Mouse (Mus musculus) CH12.LX (cell line): ENCODE results near the gene Krtap26-1. TPM values are rescaled to one million over a fixed set of nuclear protein-coding genes. Genes with fewer than 3 reads are reported as not detected.

Source experiments
- DNase-seq: peaks from one replicate; pipeline ENCODE4 v3.0.0-alpha.2; 2013; ENCODE audit errors: extremely low read depth
- H3K27ac ChIP-seq: 2 replicates; pipeline ENCODE4 v1.5.1; 2012; ENCODE audit warnings: low read depth, mild to moderate bottlenecking, control low read depth, moderate library complexity; ENCODE audit not compliant: insufficient read depth
- H3K27me3 ChIP-seq: replicated peaks from 2 replicates; pipeline ENCODE3; 2012; ENCODE audit warnings: inconsistent platforms
- H3K36me3 ChIP-seq, 2 experiments: replicated peaks in 1 of 2; 2 replicates each; pipeline versions ENCODE3 to v1.6.1; 2012; ENCODE audit warnings: inconsistent platforms in 1 of 2, low read length in 1 of 2, mild to moderate bottlenecking in 1 of 2, mixed read lengths in 1 of 2, moderate library complexity in 1 of 2; ENCODE audit not compliant: control insufficient read depth in 1 of 2, insufficient read depth in 1 of 2
- H3K4me1 ChIP-seq, 2 experiments: 2 replicates each; pipeline ENCODE4 v1.6.1; 2012; ENCODE audit warnings: inconsistent platforms in 1 of 2, moderate library complexity in 1 of 2; ENCODE audit not compliant: insufficient read depth in 2 of 2, control insufficient read depth in 1 of 2
- H3K4me2 ChIP-seq: 2 replicates; pipeline ENCODE4 v1.6.1; 2012; ENCODE audit warnings: low read depth, mild to moderate bottlenecking, control low read depth; ENCODE audit not compliant: poor library complexity, insufficient read depth, severe bottlenecking
- H3K4me3 ChIP-seq, 3 experiments: fragments of 150-350 bp in 1 of 3; sonication (generic) in 1 of 3; replicated peaks in 1 of 3; 2 replicates each; pipeline versions ENCODE3 to v1.5.1; 2011 to 2012; ENCODE audit warnings: low read depth in 2 of 3, low read length in 2 of 3, mild to moderate bottlenecking in 2 of 3, moderate library complexity in 2 of 3, control low read depth in 1 of 3, improper control_type of control experiment in 1 of 3, inconsistent platforms in 1 of 3, mixed read lengths in 1 of 3; ENCODE audit not compliant: poor library complexity in 1 of 3
- H3K79me2 ChIP-seq: replicated peaks from 2 replicates; pipeline ENCODE4 v1.6.1; 2012; ENCODE audit warnings: mild to moderate bottlenecking, moderate library complexity; ENCODE audit not compliant: control insufficient read depth, poor library complexity, insufficient read depth, severe bottlenecking; ENCODE audit errors: extremely low read depth
- H3K9ac ChIP-seq: 2 replicates; pipeline ENCODE4 v1.6.1; 2012; ENCODE audit warnings: low read depth, mild to moderate bottlenecking, control low read depth, moderate library complexity; ENCODE audit not compliant: insufficient read depth
- H3K9me3 ChIP-seq: replicated peaks from 2 replicates; pipeline ENCODE3; 2012; ENCODE audit warnings: low read length, inconsistent platforms, mixed read lengths
- CHD1 ChIP-seq: IDR thresholded peaks from 2 replicates; pipeline ENCODE4 v1.6.1; 2012; ENCODE audit warnings: low read depth, low read length, improper control_type of control experiment, inconsistent platforms
- CTCF ChIP-seq, 2 experiments: IDR thresholded peaks in 1 of 2; conservative IDR thresholded peaks in 1 of 2; 2 replicates each; pipeline ENCODE4 v1.5.1; 2011 to 2012; ENCODE audit warnings: low read depth in 2 of 2, low read length in 2 of 2, improper control_type of control experiment in 1 of 2, inconsistent platforms in 1 of 2, mild to moderate bottlenecking in 1 of 2, moderate library complexity in 1 of 2
- E2F4 ChIP-seq: IDR thresholded peaks from 2 replicates; pipeline ENCODE4 v1.6.1; 2011; ENCODE audit warnings: low read depth, low read length, improper control_type of control experiment; ENCODE audit not compliant: insufficient replicate concordance
- ELF1 ChIP-seq: IDR thresholded peaks from 2 replicates; pipeline ENCODE4 v1.6.1; 2014; ENCODE audit warnings: low read depth, mild to moderate bottlenecking, inconsistent platforms, low read length, improper control_type of control experiment
- HCFC1 ChIP-seq: IDR thresholded peaks from 2 replicates; pipeline ENCODE4 v1.6.1; 2012; ENCODE audit warnings: low read depth, mild to moderate bottlenecking, inconsistent platforms, low read length, improper control_type of control experiment
- MAFK ChIP-seq: IDR thresholded peaks from 2 replicates; pipeline ENCODE4 v1.6.1; 2011; ENCODE audit warnings: low read length, improper control_type of control experiment; ENCODE audit not compliant: insufficient replicate concordance
- MAX ChIP-seq: IDR thresholded peaks from 2 replicates; pipeline ENCODE4 v1.6.1; 2011; ENCODE audit warnings: low read length, improper control_type of control experiment
- MAZ ChIP-seq: IDR thresholded peaks from 2 replicates; pipeline ENCODE4 v1.6.1; 2012; ENCODE audit warnings: low read depth, mild to moderate bottlenecking, inconsistent platforms, low read length, improper control_type of control experiment, moderate library complexity
- MEF2A ChIP-seq: IDR thresholded peaks from 2 replicates; pipeline ENCODE4 v1.6.1; 2014; ENCODE audit warnings: low read depth, mild to moderate bottlenecking, inconsistent platforms, low read length, improper control_type of control experiment, borderline replicate concordance
- POLR2A ChIP-seq: IDR thresholded peaks from 2 replicates; pipeline ENCODE4 v1.6.1; 2011; ENCODE audit warnings: low read depth, mild to moderate bottlenecking, improper control_type of control experiment, low read length
- POLR2AphosphoS2 ChIP-seq: IDR thresholded peaks from 2 replicates; pipeline ENCODE4 v1.6.1; 2011; ENCODE audit warnings: low read depth, low read length, improper control_type of control experiment
- SIN3A ChIP-seq: IDR thresholded peaks from 2 replicates; pipeline ENCODE4 v1.6.1; 2012; ENCODE audit warnings: low read length, improper control_type of control experiment, inconsistent platforms
- TCF12 ChIP-seq: IDR thresholded peaks from 2 replicates; pipeline ENCODE4 v1.6.1; 2014; ENCODE audit warnings: low read depth, mild to moderate bottlenecking, inconsistent platforms, low read length, improper control_type of control experiment
- USF1 ChIP-seq: IDR thresholded peaks from 2 replicates; pipeline ENCODE4 v1.6.1; 2014; ENCODE audit warnings: low read depth, mild to moderate bottlenecking, inconsistent platforms, low read length, improper control_type of control experiment
- ZC3H11A ChIP-seq: IDR thresholded peaks from 2 replicates; pipeline ENCODE4 v1.6.1; 2012; ENCODE audit warnings: low read depth, mild to moderate bottlenecking, inconsistent platforms, low read length, improper control_type of control experiment
- dilution Hi-C: fragments of 300-500 bp; cut with MboI; formaldehyde crosslinking; loops from 2 replicates; pipeline ENCODE4 v1.14.3; 2020; ENCODE audit warnings: low sequenced_read_pairs; ENCODE audit not compliant: extremely low pct_unique_long_range_greater_than_20kb, extremely low pct_ligation_motif_present
- in situ Hi-C: fragments of 300-500 bp; cut with MboI; formaldehyde crosslinking; loops from 3 replicates; pipeline ENCODE4 v1.14.3; 2019; ENCODE audit warnings: low sequenced_read_pairs, low pct_ligation_motif_present, low pct_unique_long_range_greater_than_20kb, mixed read lengths
- polyA plus RNA-seq: library from polyadenylated mRNA; unstranded; fragments of >175 nt; gene quantifications from 2 replicates; pipeline ENCODE4 v1.2.1, GENCODE M21; 2012; ENCODE audit warnings: low read depth; ENCODE audit not compliant: insufficient read length
- total RNA-seq, 2 experiments: library from RNA; depleted of rRNA; stranded (reverse); fragments of 300-350 nt in 1 of 2; fragments of >200 nt in 1 of 2; gene quantifications; 2 replicates each; pipeline ENCODE4 v1.2.3; 2012 to 2014

Gene Krtap26-1
- total and polyA plus RNA-seq, 3 experiments, result not detected

DNA sequence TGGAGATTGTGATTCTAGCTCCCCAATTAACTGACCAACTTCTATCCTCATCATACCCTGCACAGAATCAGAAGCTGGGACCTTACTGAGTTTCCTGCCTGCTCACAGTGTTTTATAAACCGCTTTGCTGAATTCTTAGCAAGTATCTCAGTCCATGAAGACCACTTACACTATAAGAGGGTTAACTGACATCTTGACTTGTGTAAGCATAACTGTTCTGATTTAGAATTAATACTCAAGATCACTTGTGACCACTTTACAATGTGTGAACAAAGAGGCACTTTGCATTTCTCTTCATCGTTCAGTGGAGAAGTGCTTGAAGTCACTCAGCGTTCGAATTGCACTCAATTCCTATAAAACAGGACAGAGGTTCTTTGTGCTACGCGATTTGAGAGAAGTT, 43.0 kb downstream of the Krtap26-1 start:
- H3K4me1 ChIP-seq, result no peaks in the 10 kb centered on the region
- dilution Hi-C loops, result no loop called here
- no peak overlapping the region for H3K27ac ChIP-seq
- H3K4me2 ChIP-seq, result no peak overlapping the region
- H3K9me3 ChIP-seq, result peaks cover 61% of the 10 kb centered on the region
- H3K27me3 ChIP-seq, result no peaks in the 10 kb centered on the region
- no peak for TF ChIP-seq MAZ
- no peak for TF ChIP-seq E2F4
- TF ChIP-seq SIN3A, result no peak
- TF ChIP-seq, all 38 proteins: peak for 0
- in situ Hi-C loops, result no loop called here
- H3K4me3 ChIP-seq, result no peak overlapping the region
- no peak overlapping the region for H3K9ac ChIP-seq
- H3K79me2 ChIP-seq, result no peaks in the 10 kb centered on the region
- no peak for DNase-seq
- no peaks in the 10 kb centered on the region for H3K36me3 ChIP-seq

DNA sequence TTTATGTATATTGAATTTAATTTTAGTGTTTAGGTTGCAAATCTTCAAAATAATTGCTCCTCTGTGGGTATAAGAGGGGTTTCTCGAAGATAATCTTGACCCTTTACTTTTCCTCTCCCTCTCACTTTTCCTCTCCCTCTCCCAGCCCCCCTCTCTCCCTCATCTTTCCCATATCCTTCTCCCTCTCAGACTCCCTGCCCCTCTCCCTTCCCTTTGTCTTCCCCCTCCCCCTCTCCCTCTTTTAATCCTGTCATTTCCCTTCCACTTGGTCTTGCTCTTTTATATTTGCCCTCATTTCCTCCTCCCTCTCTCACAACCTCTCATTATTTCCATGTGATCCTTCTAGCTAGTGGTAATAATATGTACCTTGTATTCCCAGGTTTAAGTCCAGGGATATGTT, 45.1 kb downstream of the Krtap26-1 start:
- Histone ChIP-seq H3K27me3 (no peaks in the 10 kb centered on the region), H3K79me2 (no peaks in the 10 kb centered on the region), H3K4me2 (no peak overlapping the region), H3K4me3 (no peak overlapping the region), H3K9ac (no peak overlapping the region), H3K36me3 (no peaks in the 10 kb centered on the region), H3K9me3 (peaks cover 54% of the 10 kb centered on the region), H3K27ac (no peak overlapping the region), H3K4me1 (no peaks in the 10 kb centered on the region)
- in situ Hi-C loops (no loop called here), dilution Hi-C loops (no loop called here)
- DNase-seq, result no peak
- TF ChIP-seq TCF12 (no peak), ZC3H11A (no peak), HCFC1 (no peak), POLR2A (no peak), POLR2AphosphoS2 (no peak), CHD1 (no peak)

DNA sequence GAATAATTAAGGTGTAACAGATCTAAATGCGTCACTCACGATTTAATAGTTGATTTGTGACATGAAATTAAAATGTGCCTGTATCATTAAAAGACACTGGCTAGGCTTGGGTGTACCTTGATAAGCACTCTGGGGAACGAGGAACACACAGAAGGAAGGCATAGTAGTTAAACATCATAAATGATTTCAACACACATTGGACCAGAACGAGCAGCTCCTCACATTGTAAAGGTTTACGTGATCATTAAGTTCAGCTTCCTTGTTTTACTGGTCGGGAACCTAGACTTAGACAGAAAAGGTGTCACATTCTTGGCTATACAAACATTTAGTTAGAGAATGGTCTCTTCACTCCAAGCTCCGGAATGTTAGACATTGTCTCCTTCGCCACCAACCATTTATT, 47.3 kb downstream of the Krtap26-1 start:
- H3K36me3 ChIP-seq, result no peaks in the 10 kb centered on the region
- peaks cover 60% of the 10 kb centered on the region for H3K9me3 ChIP-seq
- DNase-seq, result no peak
- no peak overlapping the region for H3K4me2 ChIP-seq
- in situ Hi-C loops (no loop called here), dilution Hi-C loops (no loop called here)
- no peak overlapping the region for H3K4me3 ChIP-seq
- H3K27me3 ChIP-seq, result no peaks in the 10 kb centered on the region
- H3K9ac ChIP-seq, result no peak overlapping the region
- no peaks in the 10 kb centered on the region for H3K79me2 ChIP-seq
- no peaks in the 10 kb centered on the region for H3K4me1 ChIP-seq
- TF ChIP-seq TCF12 (no peak), CTCF (conservative IDR thresholded peaks at IDR 0.05 in 1 of 2, IDR thresholded peaks at IDR 0.05 in 1 of 2; ENCODE audit: low read depth in 2 of 2, low read length in 2 of 2) (no peak), USF1 (no peak), MAX (no peak), MEF2A (no peak), MAFK (no peak), ELF1 (no peak)
- H3K27ac ChIP-seq, result no peak overlapping the region
